Mouse (Mus musculus): ENCODE data around the gene Crebbp.
"Not testable (repeated sequence)": the region's sequence is repeated elsewhere in the genome, so short reads cannot be mapped to it uniquely, and the experiment has no call there.

The Crebbp gene

DNA sequence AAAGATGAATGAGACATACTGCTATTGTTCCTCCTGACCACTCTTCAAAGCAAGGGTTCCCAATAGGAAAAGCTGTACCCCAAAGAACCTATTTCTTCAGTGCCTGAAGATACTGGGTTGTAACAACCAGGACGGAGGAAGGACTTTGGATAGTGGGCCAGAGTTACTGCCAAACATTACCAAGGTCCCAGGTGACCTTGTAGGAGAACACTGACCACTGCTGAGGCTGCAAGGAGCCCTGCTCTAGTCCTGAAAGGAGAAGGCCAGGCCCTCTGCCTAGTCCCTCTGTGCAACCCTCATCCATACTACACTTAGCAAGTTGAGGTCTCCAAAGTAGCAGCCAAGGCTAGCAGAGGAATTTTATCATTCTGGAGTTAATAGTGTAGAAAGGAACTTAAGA is 60.7 kb downstream of the Crebbp start:
- DNase-seq (ENCODE audit: low spot score), result no peak

DNA sequence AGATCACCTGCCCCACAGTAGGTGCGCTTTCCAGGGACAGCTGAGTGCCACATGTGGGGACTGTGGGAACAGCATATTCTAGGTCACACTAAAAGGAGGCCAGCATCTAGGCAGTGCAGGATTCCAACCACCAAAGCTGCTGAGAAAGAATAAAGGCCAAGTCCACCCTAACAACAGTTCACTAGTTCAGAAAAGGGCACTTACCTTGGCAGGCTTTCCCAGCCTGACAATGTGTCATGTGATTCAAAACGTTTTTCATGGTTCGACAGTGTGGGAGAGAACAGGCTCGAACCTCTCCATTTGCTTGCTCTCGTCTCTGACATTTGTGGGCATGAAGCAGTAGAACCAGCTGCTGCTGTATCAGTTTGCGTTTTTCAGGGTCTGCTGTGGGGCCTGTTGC is 75.3 kb downstream of the Crebbp start:
- DNase-seq (ENCODE audit: low spot score), result no peak

DNA sequence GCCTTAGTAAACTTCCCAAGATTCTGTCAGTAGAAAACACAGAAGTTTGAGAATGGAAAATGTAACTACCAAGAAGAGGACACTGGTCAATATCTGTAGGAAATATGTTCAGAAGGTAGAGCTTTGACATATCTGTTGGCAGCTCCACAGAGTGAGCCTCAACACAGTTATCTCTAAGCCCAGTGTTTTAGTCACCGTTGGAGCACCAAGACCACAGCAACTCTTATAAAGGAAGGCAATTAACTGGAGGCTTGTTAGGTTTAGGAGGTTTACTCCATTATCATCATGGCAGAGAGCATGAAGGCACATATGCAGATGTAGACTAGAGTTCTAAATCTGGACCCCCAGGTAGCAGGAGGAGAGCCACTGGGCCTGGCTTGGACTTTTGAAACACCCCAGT is 80.0 kb downstream of the Crebbp start:
- no peak for DNase-seq (ENCODE audit: low spot score)

DNA sequence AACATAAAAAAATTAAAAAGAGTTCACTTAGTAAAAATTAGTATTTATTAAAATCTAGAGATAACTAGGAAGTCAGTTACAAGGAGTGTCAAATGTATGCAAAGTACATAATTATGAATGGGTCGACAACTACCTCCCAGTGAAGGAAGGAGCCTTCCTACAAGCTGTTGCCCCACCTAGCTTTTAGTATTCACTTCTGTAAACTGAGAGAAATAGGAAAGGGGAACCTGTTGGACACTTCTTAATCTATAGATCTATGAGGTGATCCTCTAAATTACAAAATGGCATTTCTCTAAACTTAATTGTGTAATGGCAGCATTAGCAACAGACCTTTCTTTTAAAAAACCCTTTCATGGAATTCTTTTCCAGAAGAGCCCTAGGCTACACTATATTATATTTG is 84.9 kb downstream of the Crebbp start:
- no peak for DNase-seq (ENCODE audit: low spot score)

DNA sequence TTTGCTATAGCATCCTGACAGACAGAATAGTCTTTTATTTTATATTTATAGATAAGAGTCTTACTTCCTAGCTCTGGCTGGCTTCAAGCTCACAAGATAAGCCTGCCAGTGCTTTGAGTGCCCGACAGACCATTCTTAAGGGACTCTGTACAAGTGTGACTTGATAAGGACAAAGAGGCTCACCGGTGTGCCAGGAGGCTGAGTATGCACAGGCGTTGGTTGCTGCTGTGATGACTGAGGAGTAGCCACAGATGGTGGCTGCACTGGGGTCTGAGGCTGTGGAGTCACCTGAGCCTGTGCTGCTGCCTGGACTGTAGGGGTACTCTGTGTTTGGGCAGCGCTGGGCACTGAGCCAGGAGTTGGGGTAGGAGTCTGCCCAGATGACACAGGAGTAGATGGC is 96.7 kb downstream of the Crebbp start:
- DNase-seq (ENCODE audit: low spot score), result no peak

DNA sequence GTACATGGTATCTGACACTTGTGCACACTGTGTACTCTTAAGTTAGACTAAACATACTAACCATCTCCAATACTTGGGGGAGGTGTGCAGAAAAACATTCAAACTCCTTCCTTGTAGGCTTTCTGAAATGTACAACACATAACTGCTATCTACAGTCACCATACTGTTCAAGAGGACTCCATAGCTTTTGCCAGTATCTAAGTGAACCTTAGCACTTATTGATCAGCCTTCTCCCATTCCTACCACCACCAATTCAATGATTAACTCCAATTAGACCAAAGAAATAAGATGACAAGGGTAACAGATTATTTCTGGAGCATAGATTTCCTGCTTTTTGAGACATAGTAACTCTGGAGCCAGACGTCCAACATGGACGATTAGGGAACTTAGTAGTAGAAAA is 113.4 kb downstream of the Crebbp start:
- DNase-seq (ENCODE audit: low spot score), result no peak

DNA sequence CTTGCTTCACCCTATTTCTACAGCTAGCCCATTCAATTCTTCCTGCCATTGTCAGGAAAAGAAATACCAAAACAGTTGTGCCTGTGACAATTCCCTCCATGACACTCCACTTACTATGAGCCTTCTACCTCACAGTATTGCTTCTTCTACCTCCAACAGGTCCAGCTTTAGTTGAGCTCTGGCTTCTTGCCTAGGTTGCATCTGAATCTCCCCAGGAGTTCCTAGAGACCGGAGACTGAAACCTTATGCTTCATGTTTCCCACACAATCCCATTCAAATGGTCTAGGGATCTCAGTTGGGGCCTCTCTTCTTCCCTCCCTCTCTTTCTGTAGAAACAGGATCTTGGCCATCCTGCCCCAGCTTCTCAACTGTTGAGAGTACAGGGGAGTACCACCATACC is 116.3 kb downstream of the Crebbp start:
- DNase-seq (ENCODE audit: low spot score), result no peak

DNA sequence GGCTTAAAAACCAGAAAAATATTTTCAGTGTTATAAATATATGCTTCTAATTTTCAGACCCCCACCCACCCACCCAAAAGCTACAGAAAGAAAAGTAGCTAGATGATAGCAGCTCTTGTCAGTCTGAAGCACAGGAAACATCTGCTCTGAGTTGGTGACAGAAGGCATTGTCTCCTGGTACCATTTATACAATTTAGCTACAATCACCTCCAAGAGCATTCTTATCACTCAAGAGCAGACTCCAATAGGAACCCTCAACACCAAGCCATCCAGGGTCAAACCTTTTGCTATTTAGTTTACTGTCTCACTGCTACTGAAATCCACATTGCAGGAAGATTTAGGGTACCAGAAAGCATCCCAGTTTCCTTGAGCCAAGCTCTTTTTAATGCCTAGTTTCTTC is 116.9 kb downstream of the Crebbp start:
- DNase-seq (ENCODE audit: low spot score), result no peak

DNA sequence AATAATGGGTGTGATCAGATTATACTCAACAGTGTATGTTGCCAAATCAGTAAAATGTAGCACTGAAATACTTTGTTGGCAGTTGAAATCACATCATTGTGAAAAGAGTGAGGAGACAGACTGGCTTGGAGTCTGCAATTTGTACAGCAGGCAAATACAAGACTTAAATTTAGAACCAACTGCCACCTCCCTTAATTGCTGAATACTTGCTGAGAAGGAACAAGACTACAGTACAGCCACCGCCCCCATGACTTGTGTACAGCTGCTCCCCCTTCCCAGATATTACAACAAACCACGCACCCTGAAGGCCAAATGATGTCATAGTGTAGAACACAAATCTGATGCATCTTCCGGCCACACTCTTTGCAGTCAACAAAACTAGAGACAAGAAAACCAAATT is 117.7 kb downstream of the Crebbp start:
- DNase-seq (ENCODE audit: low spot score), result peak; percentile 44

DNA sequence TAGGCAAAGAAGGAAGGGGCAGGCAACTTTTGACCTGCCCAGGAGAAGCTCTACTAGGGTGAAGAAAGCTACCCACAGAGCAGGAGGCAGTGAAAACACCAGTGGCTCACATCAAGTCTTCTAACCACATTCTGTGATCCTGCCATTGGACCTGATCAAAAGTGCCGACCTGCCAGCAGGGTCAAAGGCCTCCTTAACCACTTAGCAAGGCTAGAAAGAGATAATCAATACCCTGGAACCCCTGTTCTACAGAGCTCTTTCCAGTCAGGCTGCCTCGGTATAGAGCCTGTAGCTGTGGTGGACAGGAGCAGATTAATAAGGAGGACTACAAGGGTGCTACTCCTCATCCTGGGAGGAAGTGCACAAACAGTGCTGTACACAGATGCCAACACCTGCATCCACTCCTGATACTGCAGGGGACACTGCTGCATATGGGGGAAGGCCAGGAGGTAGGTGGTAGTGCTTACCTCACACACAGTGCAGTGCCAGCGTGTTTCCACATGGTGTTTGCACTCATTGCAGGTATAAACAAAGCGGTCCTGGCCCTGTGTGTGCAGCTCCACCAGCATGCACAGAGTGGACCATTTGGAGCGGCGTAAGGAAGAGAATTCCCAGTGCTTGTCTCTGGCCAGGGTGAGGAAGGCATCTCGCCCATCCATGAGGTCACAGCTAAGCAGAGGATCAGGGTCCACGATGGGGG is 126.4 kb downstream of the Crebbp start:
- no peak for DNase-seq (ENCODE audit: low spot score)

DNA sequence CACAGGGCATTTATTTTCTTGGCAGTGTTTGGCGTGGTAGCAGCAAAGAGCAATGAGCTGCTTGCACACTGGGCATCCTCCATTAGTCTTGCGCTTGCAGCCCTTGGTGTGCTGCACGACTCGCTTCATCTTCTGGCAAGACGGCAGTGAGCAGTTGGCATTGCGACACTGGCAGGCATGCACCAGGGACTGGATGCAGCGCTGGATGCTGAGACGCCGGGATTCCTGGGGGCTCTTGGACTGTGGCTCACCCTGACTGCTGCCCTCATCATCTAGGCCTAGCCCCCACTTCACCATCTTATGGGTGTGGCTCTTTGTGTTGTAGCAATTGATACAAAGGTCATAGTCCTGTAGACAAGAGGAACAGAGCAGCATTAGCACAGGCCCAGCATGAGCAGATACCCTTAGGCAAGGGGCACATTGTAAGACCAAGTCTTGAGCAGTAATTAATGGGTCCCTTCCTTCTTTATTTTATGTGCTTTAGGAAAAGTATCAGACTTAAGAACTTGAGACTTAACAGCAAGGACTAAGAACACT is 127.9 kb downstream of the Crebbp start:
- no peak for DNase-seq (ENCODE audit: low spot score)

DNA sequence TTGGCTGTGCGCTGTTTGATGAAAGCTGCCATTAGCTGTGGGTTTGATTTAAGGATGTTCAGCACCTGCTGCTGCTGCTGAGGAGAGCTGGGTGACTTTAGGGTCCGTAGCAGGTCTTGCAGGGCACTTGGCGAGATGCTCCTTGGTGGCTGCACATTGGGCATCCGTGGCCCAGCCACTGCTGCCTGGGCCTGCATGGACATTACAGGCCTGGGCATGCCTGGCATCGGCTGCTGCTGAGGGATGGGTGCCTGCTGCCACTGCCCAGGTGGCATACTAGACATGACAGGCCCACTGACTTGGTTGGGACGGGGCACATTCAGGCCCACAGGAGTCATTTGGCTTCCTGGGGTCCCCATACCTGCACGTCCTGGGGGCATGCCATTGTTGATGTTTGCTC is 128.7 kb downstream of the Crebbp start:
- no peak for DNase-seq (ENCODE audit: low spot score)

DNA sequence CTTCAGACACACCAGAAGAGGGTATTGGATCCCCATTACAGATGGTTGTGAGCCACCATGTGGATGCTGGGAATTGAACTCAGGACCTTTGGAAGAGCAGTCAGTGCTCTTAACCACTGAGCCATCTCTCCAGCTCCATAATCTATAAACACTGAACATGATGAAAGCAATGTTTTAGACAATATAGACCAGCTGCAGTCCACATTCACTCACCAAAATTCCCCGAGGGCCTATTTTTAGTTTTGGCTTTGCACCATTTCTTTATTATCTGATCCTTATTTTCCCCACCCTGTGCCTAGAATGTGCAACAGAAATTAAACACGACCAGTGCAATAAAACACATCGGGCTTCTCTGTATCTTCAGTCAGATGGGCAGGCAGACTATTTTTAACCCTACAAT is 133.4 kb downstream of the Crebbp start:
- not testable (repeated sequence) for DNase-seq (ENCODE audit: low spot score)

DNA sequence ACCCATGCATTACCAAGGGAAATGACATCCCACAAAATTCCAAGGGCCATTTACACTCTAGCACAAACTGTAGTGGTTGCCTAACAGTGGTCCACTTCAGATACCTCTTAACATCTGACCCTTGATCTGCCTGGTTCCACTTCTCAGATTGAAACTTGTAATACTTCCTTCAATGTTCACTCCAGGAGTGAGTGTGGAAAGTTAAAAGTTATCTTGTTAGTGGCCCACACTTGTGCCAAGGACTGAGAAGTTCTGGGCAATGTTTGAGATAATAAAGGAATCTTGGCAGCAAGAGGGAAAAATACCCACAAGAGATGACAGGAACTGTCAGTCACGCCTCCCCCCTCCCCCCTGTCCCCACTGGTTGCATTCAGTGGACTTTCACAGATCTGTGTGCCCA is 134.1 kb downstream of the Crebbp start:
- no peak for DNase-seq (ENCODE audit: low spot score)

DNA sequence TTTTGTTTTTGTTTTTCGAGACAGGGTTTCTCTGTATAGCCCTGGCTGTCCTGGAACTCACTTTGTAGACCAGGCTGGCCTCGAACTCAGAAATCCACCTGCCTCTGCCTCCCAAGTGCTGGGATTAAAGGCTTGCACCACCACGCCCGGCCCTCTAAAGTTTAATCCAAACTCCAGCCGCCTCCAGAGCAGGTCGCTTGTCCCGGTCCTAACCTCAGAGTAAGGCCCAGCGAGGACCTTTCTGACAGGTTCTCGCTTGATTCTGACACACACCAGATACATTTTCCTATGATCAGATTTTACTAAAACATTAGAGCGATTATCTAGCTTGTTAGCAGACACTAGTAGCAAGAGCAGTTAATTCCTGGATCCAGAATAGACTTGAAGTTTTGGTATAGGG is 135.5 kb downstream of the Crebbp start:
- not testable (repeated sequence) for DNase-seq (ENCODE audit: low spot score)

DNA sequence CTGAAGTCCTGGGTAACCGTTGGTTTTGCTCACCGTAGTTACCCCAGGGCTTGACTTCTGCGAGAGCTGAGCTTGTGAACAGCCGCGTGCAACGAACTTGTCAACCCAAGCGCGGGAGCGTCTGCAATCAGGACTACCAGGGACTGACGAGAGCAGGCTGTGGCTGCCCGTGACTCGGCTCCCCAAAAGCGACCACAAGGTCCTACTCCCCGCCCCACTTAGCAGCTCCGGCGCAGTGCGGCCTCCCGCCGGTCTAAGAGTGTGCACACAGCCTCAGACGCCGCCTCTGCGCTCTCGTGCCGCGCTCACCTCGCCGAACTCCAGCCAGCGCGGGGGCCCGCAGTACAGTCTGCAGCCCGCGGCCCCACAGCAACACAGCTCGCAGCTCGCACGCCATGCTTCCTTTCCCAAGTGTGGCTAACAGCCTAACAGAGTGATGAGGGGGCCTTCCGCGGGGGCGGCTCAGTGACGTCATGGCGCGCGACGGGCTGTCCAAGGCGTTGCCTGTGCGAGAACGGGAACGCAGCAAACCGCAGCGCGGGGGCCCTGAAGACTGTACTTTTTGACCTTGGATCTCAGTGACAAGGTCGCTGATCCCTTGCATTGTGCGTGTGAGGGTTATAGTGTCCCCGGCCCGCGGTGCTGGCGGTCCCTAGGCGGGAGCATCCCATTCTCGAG is 136.3 kb downstream of the Crebbp start, which contains the start of gene Trap1:
Trap1 (minus strand) TSS at position 444 of the 678 bp plus-strand sequence.
- DNase-seq (ENCODE audit: low spot score), result peak; percentile 95

DNA sequence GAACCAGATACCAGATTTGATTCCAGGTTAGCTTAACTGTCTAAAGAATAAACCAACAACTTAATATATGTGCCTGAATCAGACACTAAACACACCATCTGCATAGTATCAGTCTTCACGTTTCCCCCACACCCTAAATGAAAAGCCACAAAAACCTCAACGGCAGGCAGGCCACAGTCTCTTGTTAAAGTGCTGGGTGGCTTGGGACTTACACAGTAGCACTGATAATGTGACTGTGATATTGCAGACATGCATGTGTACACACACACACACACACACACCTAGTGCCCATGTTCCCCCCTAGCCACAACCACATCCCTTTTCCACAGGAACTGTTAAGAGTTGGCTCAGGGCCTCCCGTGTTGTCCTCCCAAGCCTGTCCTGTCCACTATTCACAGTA is 139.0 kb downstream of the Crebbp start:
- DNase-seq (ENCODE audit: low spot score), result no peak

DNA sequence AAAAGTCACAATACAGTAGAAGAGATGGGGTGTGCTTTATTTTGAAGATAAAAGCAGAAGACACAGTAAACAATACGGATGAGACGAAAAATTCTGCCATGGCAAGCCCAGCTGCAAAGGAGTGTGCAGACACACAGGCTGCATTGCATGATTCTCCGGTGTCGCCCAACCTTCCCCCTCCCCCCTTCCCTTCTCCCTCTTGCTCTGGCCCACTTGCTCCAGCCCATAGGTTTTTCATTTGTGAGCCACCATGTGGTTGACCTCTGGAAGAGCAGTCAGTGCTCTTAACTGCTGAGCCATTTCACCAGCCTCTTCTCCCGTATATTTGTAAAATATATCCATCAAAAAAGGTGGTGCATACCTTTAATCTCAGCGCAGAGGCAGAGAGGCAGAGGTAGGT is 139.5 kb downstream of the Crebbp start:
- DNase-seq (ENCODE audit: low spot score), result no peak

DNA sequence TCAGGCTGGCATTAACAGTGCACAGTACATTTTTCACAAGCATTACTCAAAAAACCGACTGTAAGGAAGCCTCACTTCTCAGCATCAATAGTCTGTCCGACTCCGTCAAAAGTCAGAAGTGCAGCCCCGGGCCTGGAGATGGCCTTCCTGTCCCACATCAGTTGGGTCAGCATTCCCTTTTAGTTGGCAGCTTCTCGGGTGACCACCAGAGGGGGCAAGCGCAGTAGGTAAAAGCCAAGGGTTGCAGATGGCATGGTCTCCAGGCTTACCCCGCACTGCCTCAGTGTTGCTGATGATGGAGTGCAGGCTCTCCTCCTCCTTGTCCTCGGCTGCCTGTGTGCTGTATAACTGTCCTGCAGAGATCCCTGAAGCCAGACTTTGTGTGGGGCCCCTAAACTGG is 145.2 kb downstream of the Crebbp start:
- peak; percentile 59 for DNase-seq (ENCODE audit: low spot score)

DNA sequence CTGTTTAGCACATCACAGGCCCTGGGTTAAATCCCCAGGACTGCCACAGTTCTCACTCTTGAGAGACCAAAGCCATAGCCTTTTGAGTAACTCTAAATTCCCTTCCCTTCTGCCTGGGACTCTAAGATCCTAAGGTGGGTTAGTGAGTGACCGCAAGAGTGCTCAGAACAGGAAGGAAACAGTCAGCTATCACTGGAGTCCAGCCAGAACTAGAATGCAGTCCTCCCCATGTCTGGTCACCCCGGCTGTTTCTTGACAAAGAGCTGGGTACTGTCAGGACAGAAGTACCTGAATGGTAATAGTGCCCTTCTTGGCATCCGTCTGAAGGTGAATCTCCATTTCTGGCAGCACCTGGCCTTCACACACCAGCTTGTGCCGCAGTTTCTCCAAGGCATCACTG is 148.9 kb downstream of the Crebbp start:
- DNase-seq (ENCODE audit: low spot score), result no peak

DNA sequence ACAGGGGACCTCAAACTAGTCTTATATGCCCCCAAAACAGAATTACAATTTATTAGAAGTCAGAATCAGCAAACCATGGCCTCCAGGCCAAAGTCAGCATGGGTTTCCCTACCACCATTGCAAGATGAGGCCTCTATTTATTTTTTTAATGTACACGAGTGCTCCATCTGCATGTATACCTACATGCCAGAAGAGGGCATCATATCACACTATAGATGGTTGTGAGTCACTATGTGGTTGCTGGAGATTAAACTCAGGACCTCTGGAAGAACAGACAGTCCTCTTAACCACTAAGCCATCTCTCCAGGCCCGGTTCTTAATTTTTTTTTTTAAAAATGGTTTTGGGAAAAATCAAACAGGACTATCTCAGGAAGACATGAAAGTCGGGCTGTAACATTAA is 160.0 kb downstream of the Crebbp start:
- no peak for DNase-seq (ENCODE audit: low spot score)

DNA sequence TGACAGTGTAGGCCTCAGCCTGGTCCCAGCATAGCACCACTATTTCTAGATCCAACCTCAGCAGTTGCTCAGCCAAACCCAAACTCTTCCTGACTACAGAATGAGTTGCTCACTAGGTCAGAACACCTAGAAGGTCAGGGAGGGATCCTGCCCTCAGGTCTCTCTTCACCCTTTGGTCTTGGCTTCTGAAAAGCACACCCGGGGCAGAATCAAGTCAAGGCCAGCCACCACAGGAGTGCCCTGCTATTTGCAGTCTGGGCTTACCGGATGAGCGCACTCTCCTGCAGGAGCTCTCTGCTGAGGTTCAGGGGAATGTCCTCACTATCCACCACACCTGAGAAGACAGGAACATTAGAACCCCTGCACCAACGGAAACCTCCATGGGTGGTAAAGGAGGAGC is 161.2 kb downstream of the Crebbp start:
- DNase-seq (ENCODE audit: low spot score), result no peak

DNA sequence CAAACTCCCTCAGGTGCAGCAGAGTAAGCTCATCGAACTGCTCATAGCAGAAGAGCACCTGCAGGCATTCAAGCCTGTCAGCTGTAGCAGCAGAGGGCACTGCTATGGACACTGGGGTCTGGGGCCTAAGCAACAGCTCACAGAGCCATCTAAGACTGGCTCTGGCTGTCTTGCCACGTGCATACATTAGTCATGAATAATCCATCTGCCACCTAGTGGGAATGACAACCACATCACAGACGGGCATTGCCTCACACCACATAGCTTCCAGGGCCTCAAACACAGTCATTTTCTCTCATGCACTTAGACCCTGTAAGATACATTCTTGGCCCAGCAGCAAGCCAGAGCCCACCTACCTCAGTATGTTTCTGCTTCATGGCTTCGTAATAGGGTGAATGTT is 168.3 kb downstream of the Crebbp start:
- peak; percentile 14 for DNase-seq (ENCODE audit: low spot score)

DNA sequence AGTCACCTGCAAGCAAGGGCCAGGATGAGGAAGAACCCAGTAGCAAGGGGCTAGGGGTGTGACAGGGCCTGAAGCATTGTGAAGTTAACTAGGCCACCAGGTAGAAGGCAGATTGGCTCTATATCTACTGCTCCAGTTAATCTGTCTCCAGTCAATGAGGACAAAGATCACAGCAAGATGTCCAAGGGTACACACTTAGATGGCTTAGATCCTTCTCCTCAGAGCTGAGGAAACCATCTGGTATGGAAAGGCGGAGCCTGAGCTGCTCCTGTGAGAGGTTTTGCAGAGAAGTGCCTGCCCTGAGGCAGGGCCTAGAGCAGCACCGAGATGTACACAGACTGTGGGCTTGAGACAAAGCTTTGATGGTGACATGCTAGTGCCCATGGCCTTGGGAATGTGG is 169.7 kb downstream of the Crebbp start:
- DNase-seq (ENCODE audit: low spot score), result no peak

Measured in layer of hippocampus, adult 11-12 months (tissue).